Mouse (Mus musculus) stomach, embryonic 14.5 days (tissue): ENCODE results near the gene Rnase10. TPM values are rescaled to one million over a fixed set of nuclear protein-coding genes. Genes with fewer than 3 reads are reported as not detected.

Experiments used
- ATAC-seq: fragments of 200-750 bp; cut with Nextera tagmentation; 2 replicates; pipeline ENCODE4 v1.8.0; 2017; ENCODE audit warnings: low read depth, moderate TSS enrichment; ENCODE audit not compliant: insufficient number of reproducible peaks, insufficient read depth, low FRiP score
- H3K27ac ChIP-seq: fragments of 300-500 bp; sonication (generic); 2 replicates; pipeline ENCODE4 v1.5.1; 2014; ENCODE audit warnings: mild to moderate bottlenecking, low read length, moderate library complexity, mixed read lengths
- H3K27me3 ChIP-seq: fragments of 300-500 bp; sonication (generic); 2 replicates; pipeline ENCODE4 v1.6.1; 2014; ENCODE audit warnings: low read length, control low read depth, mixed read lengths; ENCODE audit not compliant: control insufficient read depth, insufficient read depth
- H3K36me3 ChIP-seq: fragments of 300-500 bp; sonication (generic); 2 replicates; pipeline ENCODE4 v1.6.1; 2014; ENCODE audit warnings: mild to moderate bottlenecking, control low read depth, low read length, moderate library complexity, mixed read lengths; ENCODE audit not compliant: control insufficient read depth, insufficient read depth
- H3K4me1 ChIP-seq: fragments of 300-500 bp; sonication (generic); 2 replicates; pipeline ENCODE4 v1.6.1; 2014; ENCODE audit warnings: low read length, control low read depth, mixed read lengths; ENCODE audit not compliant: control insufficient read depth, insufficient read depth
- H3K4me2 ChIP-seq: fragments of 300-500 bp; sonication (generic); replicated peaks from 2 replicates; pipeline ENCODE4 v1.6.1; 2014; ENCODE audit warnings: low read depth, low read length, control low read depth
- H3K4me3 ChIP-seq: fragments of 300-500 bp; sonication (generic); 2 replicates; pipeline ENCODE4 v1.5.1; 2014; ENCODE audit warnings: low read depth, low read length, control low read depth
- H3K9ac ChIP-seq: fragments of 300-500 bp; sonication (generic); replicated peaks from 2 replicates; pipeline ENCODE4 v1.6.1; 2014; ENCODE audit warnings: low read depth, mild to moderate bottlenecking, control low read depth, low read length, moderate library complexity, mixed read lengths
- H3K9me3 ChIP-seq: fragments of 300-500 bp; sonication (generic); 2 replicates; pipeline ENCODE4 v1.6.1; 2016; ENCODE audit warnings: low read depth, low read length, control low read depth; ENCODE audit not compliant: control insufficient read depth
- WGBS: fragments of 180-500 bp; shearing (Covaris S2); extraction: QIAGEN DNeasy Blood & Tissue Kit; methylation state at CpG from one replicate; pipeline ENCODE4 v1.1.7; 2014; 5-methylcytosine and 5-hydroxymethylcytosine counted together
- polyA plus RNA-seq: library from polyadenylated mRNA; unstranded; fragments of >200 nt; fragmentation: Nextera tagmentation; extraction: Ambion mirVana; gene quantifications from 2 replicates; pipeline ENCODE4 v1.2.1, GENCODE M21; 2014

The Rnase10 gene
- polyA plus RNA-seq, 1 experiment from 2014 or later = not detected

GRCm38 (mm10) chr14:51024820-51025219 is 17.3 kb downstream of the Rnase10 start:
- Histone ChIP-seq H3K27ac (no peak overlapping the region), H3K9me3 (no peaks in the 10 kb centered on the region), H3K4me1 (no peaks in the 10 kb centered on the region), H3K4me2 (no peak overlapping the region), H3K27me3 (no peaks in the 10 kb centered on the region), H3K4me3 (no peak overlapping the region), H3K9ac (no peak overlapping the region), H3K36me3 (no peaks in the 10 kb centered on the region)
- ATAC-seq = no peak
- 73% methylated on average over 1 of the region's 1 CpGs for WGBS

GRCm38 (mm10) chr14:51026391-51027133 is 19.0 kb downstream of the Rnase10 start:
- Histone ChIP-seq H3K4me3 (no peak overlapping the region), H3K4me1 (no peaks in the 10 kb centered on the region), H3K36me3 (no peaks in the 10 kb centered on the region), H3K9ac (no peak overlapping the region), H3K4me2 (no peak overlapping the region), H3K27me3 (no peaks in the 10 kb centered on the region), H3K9me3 (no peaks in the 10 kb centered on the region), H3K27ac (no peak overlapping the region)
- 36% methylated on average over 5 of the region's 5 CpGs for WGBS
- ATAC-seq = 0 out of 2 replicates have a peak, but pooled peaks have one; percentile 18

GRCm38 (mm10) chr14:51027387-51028155 is 20.0 kb downstream of the Rnase10 start:
- Histone ChIP-seq H3K27me3 (no peaks in the 10 kb centered on the region), H3K36me3 (no peaks in the 10 kb centered on the region), H3K9ac (no peak overlapping the region), H3K4me3 (no peak overlapping the region), H3K4me1 (no peaks in the 10 kb centered on the region), H3K27ac (no peak overlapping the region), H3K4me2 (no peak overlapping the region), H3K9me3 (no peaks in the 10 kb centered on the region; the same call in 1 of the 2 replicates)
- WGBS = 59% methylated on average over 3 of the region's 3 CpGs
- no peak for ATAC-seq

GRCm38 (mm10) chr14:51035206-51035605 is 27.7 kb downstream of the Rnase10 start:
- Histone ChIP-seq H3K9ac (no peak overlapping the region), H3K4me2 (no peak overlapping the region), H3K27me3 (no peaks in the 10 kb centered on the region), H3K36me3 (no peaks in the 10 kb centered on the region), H3K9me3 (no peaks in the 10 kb centered on the region; the same call in 1 of the 2 replicates), H3K4me1 (no peaks in the 10 kb centered on the region), H3K4me3 (no peak overlapping the region), H3K27ac (no peak overlapping the region)
- 39% methylated on average over 1 of the region's 1 CpGs for WGBS
- no peak for ATAC-seq

- no peak overlapping the region for H3K4me3 ChIP-seq
- H3K9ac ChIP-seq = no peak overlapping the region
- H3K4me1 ChIP-seq = no peaks in the 10 kb centered on the region
- no peak overlapping the region for H3K27ac ChIP-seq
- H3K9me3 ChIP-seq = no peaks in the 10 kb centered on the region; the same call in 1 of the 2 replicates
- WGBS = 79% methylated on average over 4 of the region's 4 CpGs
- H3K36me3 ChIP-seq = no peaks in the 10 kb centered on the region
- H3K4me2 ChIP-seq = no peak overlapping the region
- no peak for ATAC-seq
- no peaks in the 10 kb centered on the region for H3K27me3 ChIP-seq
These were observed 28.7 kb downstream of the Rnase10 start for GRCm38 (mm10) chr14:51036214-51036613.

- H3K27me3 ChIP-seq = no peaks in the 10 kb centered on the region
These were observed 34.2 kb downstream of the Rnase10 start, which contains the start of gene Rnase9 for GRCm38 (mm10) chr14:51041769-51042168. Rnase9 (minus strand) TSS chr14:51041869.

GRCm38 (mm10) chr14:51047846-51048245 is 40.3 kb downstream of the Rnase10 start:
- Histone ChIP-seq H3K27ac (no peak overlapping the region), H3K4me3 (no peak overlapping the region), H3K36me3 (no peaks in the 10 kb centered on the region), H3K4me2 (no peak overlapping the region), H3K9ac (no peak overlapping the region), H3K9me3 (no peaks in the 10 kb centered on the region), H3K27me3 (no peaks in the 10 kb centered on the region), H3K4me1 (no peaks in the 10 kb centered on the region)
- ATAC-seq = no peak
- WGBS = 35% methylated on average over 5 of the region's 5 CpGs

More at GRCm38 (mm10) chr14:51041769-51042168, 34.2 kb downstream of the Rnase10 start, which contains the start of gene Rnase9:
- Histone ChIP-seq H3K9ac (no peak within 1 kb of the TSS), H3K4me1 (no peaks in the 10 kb centered on the region), H3K9me3 (no peaks in the 10 kb centered on the region), H3K4me3 (no peak within 1 kb of the TSS), H3K4me2 (no peak within 1 kb of the TSS), H3K36me3 (no peaks in the 10 kb centered on the region), H3K27ac (no peak within 1 kb of the TSS)
- 75% methylated on average over 6 of the region's 6 CpGs for WGBS
- no peak for ATAC-seq

GRCm38 (mm10) chr14:51050063-51050462 is 42.5 kb downstream of the Rnase10 start, which contains the start of gene Rnase11:
Rnase11 (minus strand) TSS chr14:51050163.
- H3K4me3 ChIP-seq = no peak within 1 kb of the TSS
- no peak within 1 kb of the TSS for H3K9ac ChIP-seq
- H3K36me3 ChIP-seq = no peaks in the 10 kb centered on the region
- no peak within 1 kb of the TSS for H3K4me2 ChIP-seq
- ATAC-seq = no peak
- WGBS = 88% methylated on average over 2 of the region's 2 CpGs
- no peak within 1 kb of the TSS for H3K27ac ChIP-seq
- H3K9me3 ChIP-seq = no peaks in the 10 kb centered on the region
- H3K4me1 ChIP-seq = 0 out of 2 replicates have a peak, but pooled peaks cover 6% of the 10 kb centered on the region
- H3K27me3 ChIP-seq = no peaks in the 10 kb centered on the region
